Mouse (Mus musculus) brain, embryonic 14.5 days (tissue): ENCODE measurements at regions not wholly inside any gene's neighbourhood (a gene's known extent, or its start where the extent isn't known, plus 50 kb on each side); places are given as distances from the start of the nearest gene placed in this dataset.
A peak's percentile ranks its signal among the peaks of the same experiment; 100 is the strongest.

Source experiments
- DNase-seq: peaks from one replicate; pipeline ENCODE4 v3.0.0-alpha.2; 2011; ENCODE audit warnings: low read depth
- CTCF ChIP-seq: fragments of 200-500 bp; IDR thresholded peaks from 2 replicates; pipeline ENCODE4 v1.5.1; 2012; ENCODE audit warnings: inconsistent platforms, mild to moderate bottlenecking, moderate library complexity, borderline replicate concordance; ENCODE audit not compliant: insufficient read depth, insufficient read length; ENCODE audit errors: extremely low read depth
- POLR2A ChIP-seq: fragments of 200-500 bp; IDR thresholded peaks from 2 replicates; pipeline ENCODE4 v1.6.1; 2012; ENCODE audit warnings: mild to moderate bottlenecking, inconsistent platforms, borderline replicate concordance; ENCODE audit not compliant: poor library complexity, insufficient read depth, insufficient read length, severe bottlenecking; ENCODE audit errors: extremely low read depth

GRCm38 (mm10) chr6:147416592-147416991 lies 59.0 kb upstream of the Ccdc91 start:
- TF ChIP-seq CTCF (no peak), POLR2A (no peak)
- no peak for DNase-seq

GRCm38 (mm10) chr6:147413713-147414112 lies 61.9 kb upstream of the Ccdc91 start:
- TF ChIP-seq POLR2A (no peak), CTCF (no peak)
- DNase-seq: no peak

- DNase-seq: no peak
- TF ChIP-seq CTCF (no peak), POLR2A (no peak)
Measured at GRCm38 (mm10) chr6:147397984-147398383, 77.6 kb upstream of the Ccdc91 start.

- TF ChIP-seq CTCF: no peak
- DNase-seq: peak; percentile 53
Measured at GRCm38 (mm10) chr6:147391425-147392158, 84.0 kb upstream of the Ccdc91 start.

GRCm38 (mm10) chr6:147390499-147390898 lies 85.1 kb upstream of the Ccdc91 start:
- DNase-seq: no peak
- TF ChIP-seq CTCF: no peak
- no peak for TF ChIP-seq POLR2A

GRCm38 (mm10) chr6:147388727-147389126 lies 86.9 kb upstream of the Ccdc91 start:
- TF ChIP-seq POLR2A (no peak), CTCF (no peak)
- peak; percentile 62 for DNase-seq

- no peak for DNase-seq
- TF ChIP-seq POLR2A (no peak), CTCF (no peak)
Measured at GRCm38 (mm10) chr6:147385606-147386005, 90.0 kb upstream of the Ccdc91 start.

- DNase-seq: peak; percentile 5
- TF ChIP-seq POLR2A: no peak
- TF ChIP-seq CTCF: no peak
Measured at GRCm38 (mm10) chr6:147380519-147380918, 95.1 kb upstream of the Ccdc91 start.

- no peak for DNase-seq
- no peak for TF ChIP-seq POLR2A
- no peak for TF ChIP-seq CTCF
Measured at GRCm38 (mm10) chr6:147377679-147378078, 97.9 kb upstream of the Ccdc91 start.

GRCm38 (mm10) chr6:147371737-147372136 lies 103.9 kb upstream of the Ccdc91 start:
- TF ChIP-seq CTCF: no peak
- no peak for TF ChIP-seq POLR2A
- no peak for DNase-seq

GRCm38 (mm10) chr6:147371336-147371735 lies 104.3 kb upstream of the Ccdc91 start:
- no peak for TF ChIP-seq CTCF
- TF ChIP-seq POLR2A: no peak
- no peak for DNase-seq

- TF ChIP-seq CTCF (no peak), POLR2A (no peak)
- no peak for DNase-seq
Measured at GRCm38 (mm10) chr6:147362842-147363241, 98.9 kb upstream of the Pthlh start.

- TF ChIP-seq POLR2A (no peak), CTCF (no peak)
- DNase-seq: no peak
Measured at GRCm38 (mm10) chr6:147357031-147357430, 93.0 kb upstream of the Pthlh start.

GRCm38 (mm10) chr6:147356570-147356969 lies 92.6 kb upstream of the Pthlh start:
- DNase-seq: no peak
- TF ChIP-seq CTCF: no peak
- TF ChIP-seq POLR2A: no peak
